Comparison of ENCODE assay signal across 9 mouse cellular contexts in genomic region chr17:58959905-58960304, GRCm38 (mm10). TPM values are rescaled to one million over a fixed set of nuclear protein-coding genes. Genes with fewer than 3 reads are reported as not detected.
DNase-seq lines count a peak whose midpoint lies in the region; ATAC-seq and TF ChIP-seq lines count a peak whose summit lies in the region.
"Had no signal": no experiment of that assay in that cellular context is flagged by ENCODE, and none has a peak within 500 bp of the region (broad histone marks: within the 10 kb centered on the region; RNA-seq: fewer than 3 reads in every experiment).

No protein-coding gene starts in this region.

- no peak overlapping the region for H3K4me3 ChIP-seq in heart, embryonic 11.5 days (ENCODE audit: low read depth, low read length)
- H3K4me3 ChIP-seq in embryonic fibroblast, embryonic 13.5 days (ENCODE audit: insufficient read depth, low read length) = no peak overlapping the region
- no peak overlapping the region for H3K4me3 ChIP-seq in forebrain, embryonic 13.5 days

- H3K36me3 ChIP-seq in heart, embryonic 11.5 days (ENCODE audit: control insufficient read depth, insufficient read depth, low read length) = no peaks in the 10 kb centered on the region
- no peaks in the 10 kb centered on the region for H3K36me3 ChIP-seq in forebrain, embryonic 13.5 days (ENCODE audit: poor library complexity, severe bottlenecking)

- no peak for TF ChIP-seq POLR2A in embryonic fibroblast, embryonic 13.5 days (IDR thresholded peaks at IDR 0.05; ENCODE audit: low read depth, low read length)

- no peaks in the 10 kb centered on the region for H3K4me1 ChIP-seq in heart, embryonic 11.5 days (ENCODE audit: control insufficient read depth, insufficient read depth, low read length)
- H3K4me1 ChIP-seq in embryonic fibroblast, embryonic 13.5 days (ENCODE audit: control insufficient read depth, insufficient read depth, low read length) = no peaks in the 10 kb centered on the region
- H3K4me1 ChIP-seq in forebrain, embryonic 13.5 days = no peaks in the 10 kb centered on the region

- ATAC-seq in heart, embryonic 11.5 days (replicated peaks; ENCODE audit: insufficient number of reproducible peaks, low FRiP score, low TSS enrichment) = no peak
- no peak for ATAC-seq in forebrain, embryonic 13.5 days

- no peak overlapping the region for H3K9ac ChIP-seq in heart, embryonic 11.5 days (ENCODE audit: low read depth, low read length)
- no peak overlapping the region for H3K9ac ChIP-seq in forebrain, embryonic 13.5 days

- peak; percentile 2 to 16 for DNase-seq in heart, postnatal 14 days
- DNase-seq in A20 (ENCODE audit: low read depth, low spot score) = peak; percentile 88
- DNase-seq in adrenal gland, adult (ENCODE audit: inconsistent age in 2 of 2, low spot score in 1 of 2) = peak; percentile 66 to 89
- DNase-seq in layer of hippocampus, postnatal 36 days = peak; percentile 4 to 14
- peak; percentile 1 for DNase-seq in retina, postnatal 7 days (ENCODE audit: low read depth, low spot score)

- no peak overlapping the region for H3K27ac ChIP-seq in heart, embryonic 11.5 days (ENCODE audit: low read depth, low read length)
- H3K27ac ChIP-seq in embryonic fibroblast, embryonic 13.5 days (ENCODE audit: insufficient read depth, low read length) = no peak overlapping the region
- H3K27ac ChIP-seq in forebrain, embryonic 13.5 days = no peak overlapping the region

- no peaks in the 10 kb centered on the region for H3K27me3 ChIP-seq in heart, embryonic 11.5 days (ENCODE audit: control insufficient read depth, insufficient read depth, low read length)
- H3K27me3 ChIP-seq in forebrain, embryonic 13.5 days = no peaks in the 10 kb centered on the region

- intact Hi-C loops in heart, postnatal 14 days (cut with DNase I) = no loop called here

- peak; percentile 62; the same call in 1 of the 2 replicates for TF ChIP-seq CTCF in embryonic fibroblast, embryonic 13.5 days (IDR thresholded peaks at IDR 0.05; ENCODE audit: borderline replicate concordance, insufficient read depth, low read length)

- WGBS in heart, embryonic 11.5 days (ENCODE audit: insufficient replicate concordance) = 24% methylated on average over 3 of the region's 3 CpGs
- 36% methylated on average over 3 of the region's 3 CpGs for WGBS in forebrain, embryonic 13.5 days

- H3K9me3 ChIP-seq in heart, embryonic 11.5 days (replicated peaks; ENCODE audit: control insufficient read depth, low read length) = no peaks in the 10 kb centered on the region
- no peaks in the 10 kb centered on the region for H3K9me3 ChIP-seq in forebrain, embryonic 13.5 days (replicated peaks)

- no peak overlapping the region for H3K4me2 ChIP-seq in heart, embryonic 11.5 days
- no peak overlapping the region for H3K4me2 ChIP-seq in forebrain, embryonic 13.5 days

RNA-seq across cellular contexts. Expression of gene Pdzph1, which starts 31.3 kb away (rescaled TPM):
- total RNA-seq in heart, postnatal 14 days (2021) = not detected
- not detected in 2 replicates for polyA plus RNA-seq in heart, embryonic 11.5 days (2014; fragmentation: Nextera tagmentation; extraction: Ambion mirVana)
- not detected in 2 replicates for polyA plus RNA-seq in embryonic fibroblast, embryonic 13.5 days (2011; ENCODE audit: insufficient read length, low read depth, missing spikeins)
- 1 to 10 TPM; 1.5 to 1.9 TPM for total RNA-seq in layer of hippocampus, postnatal 36 days (2021)
- polyA plus RNA-seq in forebrain, embryonic 13.5 days (2015; fragmentation: Nextera tagmentation; extraction: Ambion mirVana) = 13.1 and 13.4 TPM in 2 replicates
- polyA plus RNA-seq: small intestine, adult 2 months had no signal

RNA-seq across cellular contexts. Expression of gene Nudt12, which starts 53.3 kb away (rescaled TPM):
- 10 to 100 TPM; 10.7 to 13.5 TPM for total RNA-seq in heart, postnatal 14 days (2021)
- polyA plus RNA-seq in heart, embryonic 11.5 days (2014; fragmentation: Nextera tagmentation; extraction: Ambion mirVana) = 7.8 and 8.7 TPM in 2 replicates
- 5.7 and 6.2 TPM in 2 replicates for polyA plus RNA-seq in embryonic fibroblast, embryonic 13.5 days (2011; ENCODE audit: insufficient read length, low read depth, missing spikeins)
- 10 to 100 TPM in 1 of 2 experiments, 1 to 10 TPM in 1; 8.9 to 14.0 TPM for total RNA-seq in layer of hippocampus, postnatal 36 days (2021)
- 4.5 and 4.9 TPM in 2 replicates for polyA plus RNA-seq in forebrain, embryonic 13.5 days (2015; fragmentation: Nextera tagmentation; extraction: Ambion mirVana)

Comparison
In these comparisons a context has a peak if more than half of its experiments do, and no peak if none do; other contexts are left out.
1. DNase-seq: peak in every context shown above with its lines; median percentile 88 in A20; 78 in adrenal gland, adult; 9 in heart, postnatal 14 days; 9 in layer of hippocampus, postnatal 36 days; 1 in retina, postnatal 7 days.
2. RNA of gene Pdzph1, which starts 31.3 kb away (polyA plus RNA-seq): 13.1 to 13.4 TPM in forebrain, embryonic 13.5 days; not detected in heart, embryonic 11.5 days and not detected in embryonic fibroblast, embryonic 13.5 days; every median in the first group is over 10 times any median in the second.